Mouse (Mus musculus): Measurements from ENCODE around the gene Higd1a. TPM values are rescaled to one million over a fixed set of nuclear protein-coding genes. Genes with fewer than 3 reads are reported as not detected.

The Higd1a gene
- total RNA-seq, 2 experiments from 2014 or later: 82.9 to 95.7 TPM

DNA sequence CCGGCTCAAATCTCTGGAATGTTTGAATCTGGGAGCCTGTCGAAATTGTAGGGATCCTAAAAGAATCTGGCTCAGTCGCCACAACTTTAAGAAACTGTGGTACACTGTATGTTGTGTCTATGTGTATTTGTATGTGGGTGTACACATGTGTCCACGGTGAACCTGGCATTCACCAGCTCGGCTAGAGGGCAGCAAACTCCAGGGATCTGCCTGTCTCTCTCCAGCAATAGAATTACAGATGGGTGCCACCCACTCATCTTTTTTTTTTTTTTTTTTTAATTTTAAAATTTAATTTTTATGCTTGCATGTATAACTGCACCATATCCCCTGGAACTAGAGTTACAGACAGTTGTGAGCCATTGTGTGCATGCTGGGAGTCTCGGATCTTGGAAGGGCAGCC is 23.1 kb upstream of the Higd1a start:
- no peak for DNase-seq (ENCODE audit: low spot score)

DNA sequence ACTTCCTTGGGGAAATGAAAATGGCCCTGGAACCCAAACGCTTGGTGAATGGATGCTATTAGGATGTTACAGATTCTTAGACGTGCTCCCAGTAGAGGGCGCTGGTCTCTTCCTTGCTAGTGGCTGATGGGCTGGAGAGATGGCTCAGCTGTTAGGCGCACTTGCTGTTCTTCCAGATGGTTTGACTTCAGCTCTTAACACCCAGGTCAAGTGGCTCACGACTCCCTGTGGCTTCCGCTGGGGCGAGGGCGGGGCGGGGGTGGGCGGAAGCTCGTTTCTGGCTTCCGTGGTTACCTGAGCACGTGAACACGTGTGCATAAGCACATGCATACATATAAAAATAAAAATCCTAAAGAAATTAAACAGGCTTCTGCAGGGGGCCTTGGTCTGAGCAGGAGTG is 22.7 kb upstream of the Higd1a start:
- peak; percentile 86 for DNase-seq (ENCODE audit: low spot score)

- peak; percentile 68 for DNase-seq (ENCODE audit: low spot score)
Measured at GRCm38 (mm10) chr9:121877052-121877740, 19.0 kb upstream of the Higd1a start.

DNA sequence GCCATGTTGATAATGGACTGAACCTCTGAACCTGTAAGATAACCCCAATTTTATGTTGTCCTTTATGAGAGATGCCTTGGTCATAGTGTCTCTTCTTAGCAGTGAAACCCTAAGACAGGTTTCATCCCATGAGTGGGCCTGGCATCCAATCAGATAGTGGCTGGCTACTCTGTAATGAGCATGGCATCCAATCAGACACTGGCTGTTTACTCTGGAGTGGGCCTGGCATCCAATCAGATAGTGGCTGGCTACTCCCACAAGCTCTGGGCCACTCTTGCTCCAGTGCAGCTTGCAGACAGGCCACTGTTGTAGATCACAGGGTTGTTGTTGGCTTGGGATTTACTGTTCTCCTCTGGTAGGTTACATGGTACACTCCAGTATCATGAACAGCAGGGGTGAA is 15.4 kb upstream of the Higd1a start:
- DNase-seq (ENCODE audit: low spot score): no peak

DNA sequence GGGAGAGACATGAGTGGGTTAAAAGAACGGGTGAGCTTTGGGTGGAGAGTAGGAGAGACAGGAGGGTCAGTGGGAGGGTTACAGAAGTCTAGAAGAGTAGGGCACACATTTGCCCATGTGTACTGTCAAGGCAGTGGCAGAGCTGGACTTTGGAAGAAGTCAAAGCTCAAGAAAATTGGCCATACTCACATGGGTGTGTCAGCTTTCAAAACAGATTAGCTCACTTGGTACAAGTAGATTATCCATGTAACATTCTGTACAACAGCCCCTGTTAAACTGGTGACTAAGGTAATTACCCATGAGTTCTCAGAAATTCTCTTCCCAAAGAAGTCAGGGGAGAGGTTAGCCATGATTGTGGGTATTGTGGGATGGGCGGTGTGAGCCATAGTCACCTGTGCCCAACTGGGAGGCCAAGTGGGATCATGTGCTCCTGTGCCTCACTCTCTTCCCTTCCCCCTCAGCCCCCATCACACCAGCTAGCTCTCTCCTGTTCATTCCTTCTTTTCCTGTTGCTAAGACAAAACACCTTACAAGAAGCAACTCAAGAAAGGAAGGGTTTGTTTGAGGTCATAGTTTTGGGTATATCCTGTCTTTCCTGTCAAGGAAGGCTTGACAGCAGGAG is 14.0 kb upstream of the Higd1a start:
- no peak for DNase-seq (ENCODE audit: low spot score)

DNA sequence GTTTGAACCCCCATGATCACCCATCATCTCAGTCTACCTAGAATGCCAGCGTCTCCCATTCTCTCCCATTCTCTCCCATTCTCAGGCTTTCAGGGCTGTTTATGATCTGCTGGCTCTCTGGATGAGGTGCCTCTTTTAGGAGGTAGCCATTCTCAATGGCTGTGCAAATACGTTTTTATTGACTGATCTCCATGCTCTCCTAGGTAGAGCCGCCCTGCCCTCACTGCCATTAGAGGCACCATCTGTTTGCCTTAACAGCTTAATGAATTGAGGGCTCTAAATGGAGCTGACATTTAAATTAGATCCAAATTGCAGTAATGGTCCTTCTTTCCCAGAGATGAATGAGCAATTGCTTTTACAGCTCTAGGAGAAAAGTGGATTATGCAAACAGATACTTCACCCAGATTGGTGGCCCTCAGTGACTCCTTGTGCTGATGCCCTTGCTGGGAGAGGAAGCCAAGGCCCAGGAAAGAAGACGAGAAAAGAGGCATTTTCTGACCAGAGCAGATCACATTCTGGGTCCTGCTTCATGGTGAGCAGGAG is 11.9 kb upstream of the Higd1a start:
- DNase-seq (ENCODE audit: low spot score): no peak

- DNase-seq (ENCODE audit: low spot score): no peak
Measured at GRCm38 (mm10) chr9:121869432-121869831, 11.3 kb upstream of the Higd1a start.

GRCm38 (mm10) chr9:121868236-121868635 is 10.1 kb upstream of the Higd1a start:
- DNase-seq (ENCODE audit: low spot score): no peak

- no peak for DNase-seq (ENCODE audit: low spot score)
Measured at GRCm38 (mm10) chr9:121867632-121868031, 9.5 kb upstream of the Higd1a start.

GRCm38 (mm10) chr9:121865425-121866008 is 7.4 kb upstream of the Higd1a start:
- no peak for DNase-seq (ENCODE audit: low spot score)

DNA sequence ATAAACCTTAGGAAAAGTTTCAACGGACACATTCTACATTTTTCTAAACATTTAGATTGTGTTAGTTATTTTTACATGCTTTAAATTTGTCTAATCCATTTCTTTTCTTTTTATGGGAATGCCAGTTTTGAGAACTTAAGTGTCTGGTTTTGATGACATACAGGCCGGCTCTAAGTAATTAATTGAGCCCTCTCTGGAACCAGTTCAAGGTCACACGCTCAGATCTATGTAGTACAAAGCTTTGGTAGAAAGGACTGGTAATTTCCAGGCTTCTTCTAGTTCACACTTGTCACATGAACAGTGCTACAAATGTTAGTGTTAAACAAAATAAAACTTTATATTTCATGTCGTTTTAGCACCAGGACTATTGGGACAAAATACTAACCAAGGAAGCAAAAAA is 6.7 kb upstream of the Higd1a start:
- DNase-seq (ENCODE audit: low spot score): no peak

DNA sequence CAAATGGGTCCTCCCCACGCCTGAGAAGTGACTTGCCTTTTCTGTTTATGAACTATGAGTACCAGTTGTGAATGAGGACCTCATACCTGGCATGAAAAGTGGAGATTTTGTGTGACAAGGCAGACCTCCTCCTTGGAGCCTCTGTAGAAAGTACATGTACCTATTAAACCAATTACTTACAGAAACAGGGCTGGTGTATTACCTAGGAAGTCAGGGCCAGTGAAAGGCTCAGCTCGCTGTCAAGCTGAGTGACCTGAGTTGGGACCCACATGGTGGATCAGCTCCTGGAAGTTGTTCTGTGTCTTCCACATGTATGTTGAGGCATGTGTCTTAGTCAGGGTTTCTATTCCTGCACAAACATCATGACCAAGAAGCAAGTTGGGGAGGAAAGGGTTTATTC is 2.8 kb upstream of the Higd1a start:
- no peak for DNase-seq (ENCODE audit: low spot score)

DNA sequence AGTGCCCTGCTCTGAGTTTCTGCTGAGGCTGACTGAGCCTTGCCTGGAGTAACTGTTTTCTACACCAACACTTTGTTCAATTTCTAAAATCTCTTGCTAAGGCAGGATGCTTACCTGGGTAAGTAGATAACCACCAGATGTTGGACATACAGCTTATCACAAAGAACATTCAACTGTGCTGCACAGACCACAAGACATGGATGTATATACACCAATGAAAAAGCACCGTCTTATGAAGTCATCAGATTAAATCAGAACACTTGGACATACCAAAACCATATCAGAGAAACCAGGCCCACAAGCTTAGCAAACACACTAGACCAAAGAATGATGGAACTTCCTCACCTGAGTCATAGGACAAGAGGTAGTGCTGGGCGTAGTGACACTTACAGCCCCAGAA is 1.2 kb upstream of the Higd1a start:
- DNase-seq (ENCODE audit: low spot score): no peak

- DNase-seq (ENCODE audit: low spot score): peak; percentile 97
Measured at GRCm38 (mm10) chr9:121857474-121858152, 549 bp downstream of the Higd1a start.

DNA sequence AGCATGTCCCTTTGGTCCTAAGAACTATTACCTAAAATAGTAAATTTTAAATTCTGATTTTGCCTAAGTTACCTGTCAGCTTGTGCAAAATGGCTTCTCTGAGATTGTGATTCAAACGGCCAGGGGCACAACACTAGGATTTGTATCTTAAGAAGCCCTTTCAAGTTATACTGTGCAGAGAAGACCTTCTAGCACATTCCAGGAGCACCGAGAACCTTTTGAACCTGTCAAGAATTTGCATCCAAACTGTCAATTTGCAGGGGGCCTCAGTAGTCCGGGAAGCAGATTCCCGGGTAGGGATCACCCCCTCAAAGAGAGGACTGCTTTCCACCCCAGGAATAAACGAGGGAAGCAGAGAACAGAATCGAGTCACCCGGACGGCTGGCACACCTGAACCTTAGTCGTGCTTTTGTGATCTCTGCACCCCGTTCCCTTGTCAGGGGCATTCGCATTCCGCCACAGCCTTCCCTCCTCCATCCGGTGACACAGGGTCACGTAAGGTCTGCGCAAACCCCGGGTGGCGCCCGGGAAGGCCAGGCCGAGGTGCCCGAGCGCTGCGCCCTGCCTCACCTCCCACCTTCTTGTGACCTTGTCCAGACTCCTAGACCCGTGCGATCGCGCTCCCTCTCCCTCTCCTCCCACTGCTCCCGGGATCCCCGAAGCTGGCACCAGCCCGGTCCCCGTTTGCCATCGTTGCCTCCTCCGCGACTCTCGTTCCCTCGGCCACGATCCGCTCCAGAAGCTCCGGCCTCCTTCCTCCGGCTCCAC is 1.3 kb downstream of the Higd1a start:
- DNase-seq (ENCODE audit: low spot score): no peak

GRCm38 (mm10) chr9:121854246-121854645 is 3.9 kb downstream of the Higd1a start:
- DNase-seq (ENCODE audit: low spot score): no peak

GRCm38 (mm10) chr9:121847842-121848241 is 10.3 kb downstream of the Higd1a start:
- no peak for DNase-seq (ENCODE audit: low spot score)

GRCm38 (mm10) chr9:121847138-121847537 is 11.0 kb downstream of the Higd1a start:
- DNase-seq (ENCODE audit: low spot score): no peak

GRCm38 (mm10) chr9:121846526-121847118 is 11.5 kb downstream of the Higd1a start:
- DNase-seq (ENCODE audit: low spot score): no peak

DNA sequence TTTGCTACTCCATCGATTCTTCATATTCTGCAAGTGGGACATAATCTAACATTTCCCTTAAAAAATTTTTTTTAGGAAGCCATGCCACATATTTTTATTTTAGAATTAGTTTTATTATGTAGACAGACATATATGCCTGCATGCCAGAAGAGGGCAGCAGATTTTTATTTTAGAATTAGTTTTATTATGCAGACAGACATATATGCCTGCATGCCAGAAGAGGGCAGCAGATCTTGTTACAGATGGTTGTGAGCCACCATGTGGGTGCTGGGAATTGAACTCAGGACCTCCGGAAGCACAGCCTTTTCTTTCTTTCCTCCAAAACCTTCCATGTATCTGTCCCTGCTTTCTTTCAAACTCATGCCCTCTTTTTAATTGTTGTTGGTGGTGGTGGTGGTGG is 15.2 kb downstream of the Higd1a start:
- no peak for DNase-seq (ENCODE audit: low spot score)

GRCm38 (mm10) chr9:121839622-121839965 is 18.6 kb downstream of the Higd1a start:
- no peak for DNase-seq (ENCODE audit: low spot score)

All from gastrocnemius, adult 18-20 months (tissue).